Mouse (Mus musculus): Measurements from ENCODE around the gene Ugt1a6b.

Gene Ugt1a6b

GRCm38 (mm10) chr1:88240072-88240471, 137.0 kb downstream of the Ugt1a6b start:
- DNase-seq (ENCODE audit: low read depth, low spot score) = no peak

- DNase-seq (ENCODE audit: low read depth, low spot score) = no peak
Measured at GRCm38 (mm10) chr1:88240579-88240978, 137.5 kb downstream of the Ugt1a6b start.

GRCm38 (mm10) chr1:88243861-88244260, 140.8 kb downstream of the Ugt1a6b start:
- no peak for DNase-seq (ENCODE audit: low read depth, low spot score)

GRCm38 (mm10) chr1:88245881-88246280, 142.8 kb downstream of the Ugt1a6b start:
- DNase-seq (ENCODE audit: low read depth, low spot score) = no peak

GRCm38 (mm10) chr1:88246386-88246785, 143.3 kb downstream of the Ugt1a6b start:
- no peak for DNase-seq (ENCODE audit: low read depth, low spot score)

GRCm38 (mm10) chr1:88247660-88248059, 144.6 kb downstream of the Ugt1a6b start:
- no peak for DNase-seq (ENCODE audit: low read depth, low spot score)

- no peak for DNase-seq (ENCODE audit: low read depth, low spot score)
Measured at GRCm38 (mm10) chr1:88248658-88249057, 145.6 kb downstream of the Ugt1a6b start.

GRCm38 (mm10) chr1:88249596-88249995, 146.5 kb downstream of the Ugt1a6b start:
- no peak for DNase-seq (ENCODE audit: low read depth, low spot score)

- no peak for DNase-seq (ENCODE audit: low read depth, low spot score)
Measured at GRCm38 (mm10) chr1:88250023-88250422, 147.0 kb downstream of the Ugt1a6b start.

- DNase-seq (ENCODE audit: low read depth, low spot score) = peak; percentile 86
Measured at GRCm38 (mm10) chr1:88253106-88253505, 150.1 kb downstream of the Ugt1a6b start.

- no peak for DNase-seq (ENCODE audit: low read depth, low spot score)
Measured at GRCm38 (mm10) chr1:88253540-88253939, 150.5 kb downstream of the Ugt1a6b start.

- no peak for DNase-seq (ENCODE audit: low read depth, low spot score)
Measured at GRCm38 (mm10) chr1:88254793-88255465, 151.9 kb downstream of the Ugt1a6b start.

- no peak for DNase-seq (ENCODE audit: low read depth, low spot score)
Measured at GRCm38 (mm10) chr1:88255466-88255857, 152.4 kb downstream of the Ugt1a6b start.

- no peak for DNase-seq (ENCODE audit: low read depth, low spot score)
Measured at GRCm38 (mm10) chr1:88255989-88256754, 153.1 kb downstream of the Ugt1a6b start.

- no peak for DNase-seq (ENCODE audit: low read depth, low spot score)
Measured at GRCm38 (mm10) chr1:88256886-88257663, 154.0 kb downstream of the Ugt1a6b start.

- no peak for DNase-seq (ENCODE audit: low read depth, low spot score)
Measured at GRCm38 (mm10) chr1:88257681-88258080, 154.6 kb downstream of the Ugt1a6b start.

- no peak for DNase-seq (ENCODE audit: low read depth, low spot score)
Measured at GRCm38 (mm10) chr1:88258361-88258760, 155.3 kb downstream of the Ugt1a6b start.

- peak; percentile 57 for DNase-seq (ENCODE audit: low read depth, low spot score)
Measured at GRCm38 (mm10) chr1:88258881-88259642, 156.0 kb downstream of the Ugt1a6b start.

- DNase-seq (ENCODE audit: low read depth, low spot score) = no peak
Measured at GRCm38 (mm10) chr1:88259643-88260024, 156.6 kb downstream of the Ugt1a6b start.

- DNase-seq (ENCODE audit: low read depth, low spot score) = peak; percentile 57
Measured at GRCm38 (mm10) chr1:88260114-88260513, 157.1 kb downstream of the Ugt1a6b start.

- peak; percentile 65 for DNase-seq (ENCODE audit: low read depth, low spot score)
Measured at GRCm38 (mm10) chr1:88260604-88261377, 157.7 kb downstream of the Ugt1a6b start.

Data from A20 (cell line).